Mouse (Mus musculus) testis, adult 2 months (tissue): ENCODE results near the gene Slc2a10. TPM values are rescaled to one million over a fixed set of nuclear protein-coding genes. Genes with fewer than 3 reads are reported as not detected.

Experiments used
- H3K27ac ChIP-seq: fragments of 200-500 bp; 2 replicates; pipeline ENCODE4 v1.5.1; 2012; ENCODE audit warnings: low read depth, low read length; ENCODE audit not compliant: control insufficient read depth, insufficient read depth
- H3K27me3 ChIP-seq: fragments of 200-500 bp; 2 replicates; pipeline ENCODE4 v1.6.1; 2012; ENCODE audit warnings: mild to moderate bottlenecking, low read length, moderate library complexity; ENCODE audit not compliant: control insufficient read depth, insufficient read depth
- H3K36me3 ChIP-seq: fragments of 200-500 bp; 2 replicates; pipeline ENCODE4 v1.6.1; 2012; ENCODE audit warnings: mild to moderate bottlenecking, low read length; ENCODE audit not compliant: control insufficient read depth, insufficient read depth
- H3K4me1 ChIP-seq: fragments of 200-500 bp; 2 replicates; pipeline ENCODE4 v1.6.1; 2012; ENCODE audit warnings: low read length; ENCODE audit not compliant: control insufficient read depth, insufficient read depth
- H3K4me3 ChIP-seq: fragments of 200-500 bp; 2 replicates; pipeline ENCODE4 v1.5.1; 2012; ENCODE audit warnings: low read depth, mild to moderate bottlenecking, low read length, moderate library complexity, mixed read lengths; ENCODE audit not compliant: control insufficient read depth
- CTCF ChIP-seq: fragments of 200-500 bp; IDR thresholded peaks from 2 replicates; pipeline ENCODE4 v1.5.1; 2012; ENCODE audit warnings: low read depth, mild to moderate bottlenecking, inconsistent platforms, low read length, moderate library complexity; ENCODE audit not compliant: control insufficient read depth, insufficient read depth, insufficient replicate concordance
- POLR2A ChIP-seq: fragments of 200-500 bp; IDR thresholded peaks from 2 replicates; pipeline ENCODE4 v1.6.1; 2012; ENCODE audit warnings: low read depth, mild to moderate bottlenecking, inconsistent platforms, low read length, moderate library complexity; ENCODE audit not compliant: control insufficient read depth
- polyA plus RNA-seq: library from polyadenylated mRNA; depleted of rRNA; stranded (reverse); fragments of >200 nt; gene quantifications from 2 replicates; pipeline ENCODE4 v1.2.3, GENCODE M21; 2012

Slc2a10 gene
- polyA plus RNA-seq, 1 experiment = 0.26 TPM

- no peak for TF ChIP-seq POLR2A
- TF ChIP-seq CTCF = no peak
- Histone ChIP-seq H3K27ac (no peak within 1 kb of the TSS), H3K36me3 (no peaks in the 10 kb centered on the region), H3K27me3 (no peaks in the 10 kb centered on the region), H3K4me3 (no peak within 1 kb of the TSS), H3K4me1 (peaks cover 6% of the 10 kb centered on the region)
These were observed 30.6 kb upstream of the Slc2a10 start, which contains the start of gene Slc13a3 for GRCm38 (mm10) chr2:165473003-165473402. Gene Slc13a3, minus strand, starts transcription at chr2:165473230.

GRCm38 (mm10) chr2:165475412-165475811, 28.2 kb upstream of the Slc2a10 start:
- H3K27ac ChIP-seq = no peak overlapping the region
- H3K4me1 ChIP-seq = peaks cover 6% of the 10 kb centered on the region
- no peak overlapping the region for H3K4me3 ChIP-seq
- no peaks in the 10 kb centered on the region for H3K36me3 ChIP-seq
- TF ChIP-seq POLR2A (no peak), CTCF (no peak)
- no peaks in the 10 kb centered on the region for H3K27me3 ChIP-seq

- Histone ChIP-seq H3K27me3 (no peaks in the 10 kb centered on the region), H3K27ac (no peak overlapping the region), H3K4me3 (no peak overlapping the region), H3K36me3 (no peaks in the 10 kb centered on the region), H3K4me1 (peaks cover 6% of the 10 kb centered on the region)
- no peak for TF ChIP-seq CTCF
- TF ChIP-seq POLR2A = no peak
These were observed 27.7 kb upstream of the Slc2a10 start for GRCm38 (mm10) chr2:165475850-165476249.

DNA sequence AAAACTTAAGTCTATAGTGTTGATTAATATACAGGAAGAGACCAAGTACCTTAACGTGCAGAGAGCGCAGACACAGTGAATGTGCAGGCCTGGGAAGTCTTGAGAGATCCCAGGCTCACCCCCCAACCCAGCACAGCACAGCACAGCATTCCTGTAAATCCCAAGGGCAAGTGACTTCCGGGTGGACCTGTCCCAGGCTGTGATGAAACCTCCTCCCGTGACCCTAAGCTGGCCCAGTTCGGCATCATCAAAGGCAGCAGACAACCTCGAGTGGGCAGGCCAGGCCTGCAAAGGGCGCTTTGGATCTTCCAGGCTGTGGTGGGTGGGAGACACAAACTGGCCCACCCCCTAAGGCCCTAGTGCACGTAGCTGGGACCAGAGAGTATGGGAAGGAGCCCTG, 21.6 kb upstream of the Slc2a10 start:
- H3K27ac ChIP-seq = no peak overlapping the region
- no peaks in the 10 kb centered on the region for H3K4me1 ChIP-seq
- H3K27me3 ChIP-seq = no peaks in the 10 kb centered on the region
- TF ChIP-seq CTCF (no peak), POLR2A (no peak)
- no peak overlapping the region for H3K4me3 ChIP-seq
- no peaks in the 10 kb centered on the region for H3K36me3 ChIP-seq

GRCm38 (mm10) chr2:165484152-165484551, 19.4 kb upstream of the Slc2a10 start:
- no peak for TF ChIP-seq POLR2A
- TF ChIP-seq CTCF = no peak
- Histone ChIP-seq H3K27ac (no peak overlapping the region), H3K27me3 (no peaks in the 10 kb centered on the region), H3K4me1 (no peaks in the 10 kb centered on the region), H3K4me3 (no peak overlapping the region), H3K36me3 (no peaks in the 10 kb centered on the region)

DNA sequence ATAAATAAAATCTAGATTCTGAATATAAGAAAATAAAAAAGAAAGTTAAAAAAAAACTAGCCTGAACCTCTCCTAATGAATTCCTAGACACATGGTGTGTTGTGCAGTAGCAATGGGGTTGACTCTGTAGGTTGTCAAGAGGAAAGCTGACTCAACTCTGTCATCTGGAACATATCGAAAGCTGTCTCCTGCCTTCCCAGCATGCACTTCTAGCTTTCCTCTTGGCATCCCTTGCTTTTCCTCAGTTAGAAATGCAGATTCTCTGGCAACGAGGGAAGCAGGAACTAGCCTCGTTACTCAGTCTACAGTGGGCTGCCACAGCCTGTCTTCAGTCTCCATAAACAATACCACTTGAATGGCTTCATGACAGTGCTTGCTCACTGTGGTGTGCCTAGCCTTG, 17.8 kb upstream of the Slc2a10 start:
- no peak for TF ChIP-seq POLR2A
- no peak for TF ChIP-seq CTCF
- peak overlapping the region; percentile 23; the same call in 1 of the 2 replicates for H3K4me3 ChIP-seq
- H3K36me3 ChIP-seq = no peaks in the 10 kb centered on the region
- H3K4me1 ChIP-seq = no peaks in the 10 kb centered on the region
- H3K27ac ChIP-seq = no peak overlapping the region
- no peaks in the 10 kb centered on the region for H3K27me3 ChIP-seq

GRCm38 (mm10) chr2:165486401-165486800, 17.2 kb upstream of the Slc2a10 start:
- Histone ChIP-seq H3K27ac (no peak overlapping the region), H3K36me3 (no peaks in the 10 kb centered on the region), H3K27me3 (no peaks in the 10 kb centered on the region), H3K4me3 (no peak overlapping the region), H3K4me1 (no peaks in the 10 kb centered on the region)
- TF ChIP-seq POLR2A (no peak), CTCF (no peak)
